Mouse (Mus musculus): ENCODE measurements at regions not wholly inside any gene's neighbourhood (a gene's known extent, or its start where the extent isn't known, plus 50 kb on each side); places are given as distances from the start of the nearest gene placed in this dataset.

DNA sequence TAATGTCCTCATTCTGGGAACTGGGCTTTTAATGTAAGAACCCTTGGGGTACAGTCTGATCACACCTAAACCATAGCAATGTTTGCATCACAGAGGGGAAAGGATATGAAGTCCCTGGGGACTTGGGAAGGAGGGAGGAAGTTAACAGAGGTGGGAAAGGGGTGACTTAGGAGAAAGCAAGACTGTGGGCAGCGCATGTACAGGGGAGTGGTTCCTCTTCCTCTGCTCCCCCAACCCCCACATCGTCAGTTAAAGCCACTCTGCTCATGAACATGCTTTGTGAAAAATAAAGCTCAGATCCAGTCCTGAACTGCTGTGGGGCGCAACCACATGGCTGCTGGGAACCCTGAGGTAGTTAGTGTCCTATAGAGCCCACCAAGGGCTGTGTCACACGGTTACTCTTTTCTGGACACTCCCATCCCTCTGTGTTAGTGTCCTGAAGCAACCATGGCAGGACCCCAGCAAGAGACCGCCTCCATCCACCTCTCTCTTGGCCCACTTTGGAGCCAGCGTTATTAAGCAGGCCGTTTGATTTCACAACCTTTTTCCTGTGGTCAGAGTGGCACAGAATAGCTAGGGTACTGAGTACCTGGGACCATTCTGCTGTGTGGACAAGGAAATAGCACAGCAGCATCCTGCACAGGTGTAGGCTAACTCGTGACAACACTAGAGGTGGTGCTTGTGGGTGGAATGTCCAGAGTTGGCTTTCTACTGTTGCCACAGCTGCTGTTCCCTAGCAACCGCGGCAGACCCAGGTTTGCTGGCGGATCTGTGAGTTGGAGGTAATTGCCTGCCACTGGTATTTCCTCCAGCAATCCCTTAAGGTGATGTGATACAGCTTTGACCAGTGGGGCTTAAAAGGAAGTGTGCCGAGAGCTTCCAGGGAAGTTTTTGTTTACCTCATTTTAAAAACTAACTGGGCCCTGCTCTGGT is 50.3 kb upstream of the Cpeb4 start:
- no peak for DNase-seq (ENCODE audit: low spot score in 2 of 2)
